Mouse (Mus musculus) brown adipose tissue, adult 24 weeks (tissue): ENCODE results near the gene Maf. TPM values are rescaled to one million over a fixed set of nuclear protein-coding genes. Genes with fewer than 3 reads are reported as not detected.

Experiments used
- H3K27ac ChIP-seq: fragments of 200-500 bp; replicated peaks from 2 replicates; pipeline ENCODE4 v1.5.1; 2012; ENCODE audit warnings: low read depth, mild to moderate bottlenecking, low read length
- H3K4me1 ChIP-seq: fragments of 200-500 bp; 2 replicates; pipeline ENCODE4 v1.6.1; 2012; ENCODE audit warnings: low read length, mixed read lengths; ENCODE audit not compliant: control insufficient read depth, insufficient read depth, insufficient read length
- H3K4me3 ChIP-seq: fragments of 200-500 bp; 2 replicates; pipeline ENCODE4 v1.5.1; 2012; ENCODE audit warnings: low read depth, mild to moderate bottlenecking, low read length, moderate library complexity; ENCODE audit not compliant: insufficient read depth
- polyA plus RNA-seq: library from polyadenylated mRNA; stranded (reverse); fragments of >200 nt; gene quantifications from 2 replicates; pipeline ENCODE4 v1.2.4, GENCODE M21; 2012; ENCODE audit not compliant: missing spikeins, insufficient read depth, insufficient read length

Gene Maf
- 8.0 and 11.3 TPM in 2 replicates for polyA plus RNA-seq

GRCm38 (mm10) chr8:115707731-115708590, at the start of gene Maf:
TSS of gene Maf (minus strand) at chr8:115707794.
- H3K4me1 ChIP-seq: no peaks in the 10 kb centered on the region
- peak within 1 kb of the TSS; percentile 75 for H3K4me3 ChIP-seq
- H3K27ac ChIP-seq: peak within 1 kb of the TSS; percentile 70

- H3K27ac ChIP-seq: no peak overlapping the region
- H3K4me1 ChIP-seq: no peaks in the 10 kb centered on the region
- no peak overlapping the region for H3K4me3 ChIP-seq
Measured at GRCm38 (mm10) chr8:115756965-115757364, 49.4 kb upstream of the Maf start.

GRCm38 (mm10) chr8:115756027-115756426, 48.4 kb upstream of the Maf start:
- no peaks in the 10 kb centered on the region for H3K4me1 ChIP-seq
- no peak overlapping the region for H3K27ac ChIP-seq
- no peak overlapping the region for H3K4me3 ChIP-seq

GRCm38 (mm10) chr8:115754694-115755093, 47.1 kb upstream of the Maf start:
- no peaks in the 10 kb centered on the region for H3K4me1 ChIP-seq
- no peak overlapping the region for H3K4me3 ChIP-seq
- H3K27ac ChIP-seq: no peak overlapping the region

- H3K4me1 ChIP-seq: no peaks in the 10 kb centered on the region
- no peak overlapping the region for H3K4me3 ChIP-seq
- H3K27ac ChIP-seq: no peak overlapping the region
Measured at GRCm38 (mm10) chr8:115753801-115754200, 46.2 kb upstream of the Maf start.

- H3K27ac ChIP-seq: no peak overlapping the region
Measured at GRCm38 (mm10) chr8:115747426-115747825, 39.8 kb upstream of the Maf start.

GRCm38 (mm10) chr8:115745648-115746047, 38.1 kb upstream of the Maf start:
- Histone ChIP-seq H3K4me1 (no peaks in the 10 kb centered on the region), H3K4me3 (no peak overlapping the region), H3K27ac (no peak overlapping the region)

More at GRCm38 (mm10) chr8:115747426-115747825, 39.8 kb upstream of the Maf start:
- Histone ChIP-seq H3K4me3 (no peak overlapping the region), H3K4me1 (no peaks in the 10 kb centered on the region)

GRCm38 (mm10) chr8:115743441-115743840, 35.8 kb upstream of the Maf start:
- H3K4me1 ChIP-seq: no peaks in the 10 kb centered on the region
- no peak overlapping the region for H3K27ac ChIP-seq
- no peak overlapping the region for H3K4me3 ChIP-seq

- Histone ChIP-seq H3K27ac (no peak overlapping the region), H3K4me1 (no peaks in the 10 kb centered on the region), H3K4me3 (no peak overlapping the region)
Measured at GRCm38 (mm10) chr8:115742646-115743045, 35.1 kb upstream of the Maf start.

- no peak overlapping the region for H3K27ac ChIP-seq
- H3K4me3 ChIP-seq: no peak overlapping the region
- H3K4me1 ChIP-seq: no peaks in the 10 kb centered on the region
Measured at GRCm38 (mm10) chr8:115741964-115742363, 34.4 kb upstream of the Maf start.

- no peaks in the 10 kb centered on the region for H3K4me1 ChIP-seq
- no peak overlapping the region for H3K27ac ChIP-seq
- no peak overlapping the region for H3K4me3 ChIP-seq
Measured at GRCm38 (mm10) chr8:115739756-115740155, 32.2 kb upstream of the Maf start.

GRCm38 (mm10) chr8:115732401-115732800, 24.8 kb upstream of the Maf start:
- no peaks in the 10 kb centered on the region for H3K4me1 ChIP-seq
- H3K4me3 ChIP-seq: no peak overlapping the region
- H3K27ac ChIP-seq: no peak overlapping the region

- H3K27ac ChIP-seq: no peak overlapping the region
Measured at GRCm38 (mm10) chr8:115726807-115727206, 19.2 kb upstream of the Maf start.

GRCm38 (mm10) chr8:115726231-115726630, 18.6 kb upstream of the Maf start:
- no peaks in the 10 kb centered on the region for H3K4me1 ChIP-seq
- H3K27ac ChIP-seq: no peak overlapping the region

More at GRCm38 (mm10) chr8:115726807-115727206, 19.2 kb upstream of the Maf start:
- Histone ChIP-seq H3K4me1 (no peaks in the 10 kb centered on the region), H3K4me3 (no peak overlapping the region)

GRCm38 (mm10) chr8:115719126-115719525, 11.5 kb upstream of the Maf start:
- peak overlapping the region; percentile 19; the same call in 1 of the 2 replicates for H3K4me3 ChIP-seq
- no peaks in the 10 kb centered on the region for H3K4me1 ChIP-seq
- peak overlapping the region; percentile 9; the same call in 1 of the 2 replicates for H3K27ac ChIP-seq

More at GRCm38 (mm10) chr8:115726231-115726630, 18.6 kb upstream of the Maf start:
- no peak overlapping the region for H3K4me3 ChIP-seq

GRCm38 (mm10) chr8:115718621-115719020, 11.0 kb upstream of the Maf start:
- peak overlapping the region; percentile 19; the same call in 1 of the 2 replicates for H3K4me3 ChIP-seq
- H3K27ac ChIP-seq: peak overlapping the region; percentile 9; the same call in 1 of the 2 replicates
- H3K4me1 ChIP-seq: no peaks in the 10 kb centered on the region
